ENCODE assay signal across 9 mouse cellular contexts in the genomic region with DNA sequence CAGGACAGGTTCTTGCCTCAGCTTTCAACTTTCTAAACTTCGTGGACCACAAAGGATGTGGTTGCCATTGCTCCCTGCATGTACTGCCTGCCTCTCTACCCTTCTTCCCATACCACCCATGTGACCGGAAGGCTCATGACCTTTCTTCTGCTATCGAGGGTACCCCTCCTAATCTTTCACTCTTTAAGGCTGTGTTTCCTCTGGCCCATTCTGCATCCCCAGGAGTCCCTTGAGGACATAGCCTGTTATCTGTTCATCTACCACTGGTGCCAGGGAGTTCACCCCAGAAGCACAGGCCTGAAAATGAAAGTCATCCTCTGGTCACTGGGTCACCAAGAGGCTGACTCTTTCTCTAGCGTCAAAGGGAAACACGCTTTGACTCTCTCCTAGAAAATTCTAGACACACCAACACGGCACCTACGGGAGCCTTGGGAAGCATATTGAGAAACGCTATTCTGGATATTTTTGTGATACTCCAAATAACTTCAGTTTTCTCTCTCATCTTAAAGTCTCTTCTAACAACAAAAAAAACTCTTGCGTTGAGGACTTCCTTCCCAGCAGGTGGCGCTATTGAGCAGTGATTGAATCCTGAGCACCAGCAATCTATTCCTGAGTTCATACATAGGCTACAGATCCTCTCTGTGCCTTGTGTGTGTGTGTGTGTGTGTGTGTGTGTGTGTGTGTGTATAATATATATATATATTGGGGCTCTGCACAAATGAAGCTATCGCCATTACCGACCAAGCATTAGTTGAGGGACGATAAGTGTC. TPM values are rescaled to one million over a fixed set of nuclear protein-coding genes. Genes with fewer than 3 reads are reported as not detected.
DNase-seq lines count a peak whose midpoint lies in the region; ATAC-seq lines count a peak whose summit lies in the region.
"Had no signal": no experiment of that assay in that cellular context is flagged by ENCODE, and none has a peak within 500 bp of the region (broad histone marks: within the 10 kb centered on the region; RNA-seq: fewer than 3 reads in every experiment).

No protein-coding gene starts in this region.

- H3K9me3 ChIP-seq in lung, embryonic 15.5 days = no peaks in the 10 kb centered on the region

- no peaks in the 10 kb centered on the region for H3K36me3 ChIP-seq in lung, embryonic 15.5 days

- no peak overlapping the region for H3K27ac ChIP-seq in lung, embryonic 15.5 days

- no peak overlapping the region for H3K4me3 ChIP-seq in lung, embryonic 15.5 days
- H3K4me3 ChIP-seq: erythroblast, embryonic 14.5 days had no signal

- H3K4me2 ChIP-seq in lung, embryonic 15.5 days = no peak overlapping the region

- peak; percentile 47; the same call in 1 of the 2 replicates for ATAC-seq in lung, embryonic 15.5 days (ENCODE audit: borderline replicate concordance, extremely low read depth, low FRiP score, low TSS enrichment)
- ATAC-seq in neutrophil, adult 5-6 weeks (ENCODE audit: extremely low read depth, insufficient number of reproducible peaks, low FRiP score, poor library complexity, severe bottlenecking) = peak; percentile 40; the same call in 1 of the 2 replicates

- H3K4me1 ChIP-seq in lung, embryonic 15.5 days = no peaks in the 10 kb centered on the region

- H3K27me3 ChIP-seq in lung, embryonic 15.5 days = no peaks in the 10 kb centered on the region

- H3K9ac ChIP-seq in lung, embryonic 15.5 days = no peak overlapping the region

- WGBS in lung, embryonic 15.5 days = 32% methylated on average over 13 of the region's 13 CpGs

- DNase-seq in ovary, postnatal 10 days (ENCODE audit: low spot score) = peak; percentile 54
- DNase-seq in ovary, adult 18-20 months (ENCODE audit: low spot score) = no peak
- peak; percentile 60 for DNase-seq in cerebellum, adult 9-10 months
- peak; percentile 62 to 79 for DNase-seq in frontal cortex, postnatal 14 days (ENCODE audit: low spot score in 2 of 2)
- peak; percentile 91 for DNase-seq in kidney, postnatal 10 days
- peak; percentile 46 to 85 for DNase-seq in thymus, postnatal 10 days (ENCODE audit: low spot score in 2 of 2)

RNA-seq across cellular contexts. Expression of gene 2410004P03Rik, which starts 21.4 kb away (rescaled TPM):
- polyA plus RNA-seq in lung, embryonic 15.5 days (2015; fragmentation: Nextera tagmentation; extraction: Ambion mirVana) = 1.5 and 2.9 TPM in 2 replicates
- total RNA-seq in neutrophil, adult 5-6 weeks (2017) = 0.23 and 1.6 TPM in 2 replicates
- polyA plus RNA-seq: erythroblast, embryonic 14.5 days had no signal

RNA-seq across cellular contexts. Expression of gene Pqlc3, which starts 32.7 kb away (rescaled TPM):
- polyA plus RNA-seq in lung, embryonic 15.5 days (2015; fragmentation: Nextera tagmentation; extraction: Ambion mirVana) = 4.6 and 5.5 TPM in 2 replicates
- total RNA-seq in neutrophil, adult 5-6 weeks (2017) = 52.5 and 57.1 TPM in 2 replicates
